Mouse (Mus musculus) intestine, embryonic 15.5 days (tissue): Measurements from ENCODE around the gene Map3k5. TPM values are rescaled to one million over a fixed set of nuclear protein-coding genes. Genes with fewer than 3 reads are reported as not detected.

Source experiments
- ATAC-seq: fragments of 200-750 bp; cut with Nextera tagmentation; 2 replicates; pipeline ENCODE4 v1.8.0; 2017; ENCODE audit warnings: moderate TSS enrichment, moderate library complexity
- H3K27ac ChIP-seq: fragments of 300-500 bp; sonication (generic); 2 replicates; pipeline ENCODE4 v1.5.1; 2015; ENCODE audit warnings: mild to moderate bottlenecking, inconsistent platforms
- H3K27me3 ChIP-seq: fragments of 300-500 bp; sonication (generic); replicated peaks from 2 replicates; pipeline ENCODE4 v1.6.1; 2015; ENCODE audit warnings: inconsistent platforms
- H3K36me3 ChIP-seq: fragments of 300-500 bp; sonication (generic); 2 replicates; pipeline ENCODE4 v1.6.1; 2015; ENCODE audit warnings: inconsistent platforms
- H3K4me1 ChIP-seq: fragments of 300-500 bp; sonication (generic); replicated peaks from 2 replicates; pipeline ENCODE4 v1.6.1; 2015; ENCODE audit warnings: inconsistent platforms
- H3K4me2 ChIP-seq: fragments of 300-500 bp; sonication (generic); replicated peaks from 2 replicates; pipeline ENCODE4 v1.6.1; 2015; ENCODE audit warnings: mild to moderate bottlenecking, inconsistent platforms
- H3K4me3 ChIP-seq: fragments of 300-500 bp; sonication (generic); replicated peaks from 2 replicates; pipeline ENCODE4 v1.5.1; 2015; ENCODE audit warnings: inconsistent platforms
- H3K9ac ChIP-seq: fragments of 300-500 bp; sonication (generic); 2 replicates; pipeline ENCODE4 v1.6.1; 2015; ENCODE audit warnings: inconsistent platforms
- H3K9me3 ChIP-seq: fragments of 300-500 bp; sonication (generic); 2 replicates; pipeline ENCODE4 v1.6.1; 2016; ENCODE audit warnings: inconsistent platforms
- WGBS: fragments of 180-500 bp; shearing (Covaris S2); methylation state at CpG from one replicate; pipeline ENCODE4 v1.1.7; 2015; 5-methylcytosine and 5-hydroxymethylcytosine counted together
- polyA plus RNA-seq: library from polyadenylated mRNA; unstranded; fragments of >200 nt; fragmentation: Nextera tagmentation; extraction: Ambion mirVana; gene quantifications from 2 replicates; pipeline ENCODE4 v1.2.1, GENCODE M21; 2015

Gene Map3k5
- polyA plus RNA-seq, 1 experiment from 2014 or later, result 1.9 TPM

- no peak overlapping the region for H3K4me2 ChIP-seq
- H3K36me3 ChIP-seq, result no peaks in the 10 kb centered on the region
- no peak overlapping the region for H3K9ac ChIP-seq
- no peaks in the 10 kb centered on the region for H3K27me3 ChIP-seq
- no peak overlapping the region for H3K27ac ChIP-seq
- no peak overlapping the region for H3K4me3 ChIP-seq
- H3K4me1 ChIP-seq, result 0 out of 2 replicates have a peak, but pooled peaks cover 2% of the 10 kb centered on the region
- WGBS, result 47% methylated on average over 4 of the region's 4 CpGs
- ATAC-seq, result peak; percentile 70
- H3K9me3 ChIP-seq, result no peaks in the 10 kb centered on the region
Measured at GRCm38 (mm10) chr10:20045733-20046495, 111.6 kb downstream of the Map3k5 start.

DNA sequence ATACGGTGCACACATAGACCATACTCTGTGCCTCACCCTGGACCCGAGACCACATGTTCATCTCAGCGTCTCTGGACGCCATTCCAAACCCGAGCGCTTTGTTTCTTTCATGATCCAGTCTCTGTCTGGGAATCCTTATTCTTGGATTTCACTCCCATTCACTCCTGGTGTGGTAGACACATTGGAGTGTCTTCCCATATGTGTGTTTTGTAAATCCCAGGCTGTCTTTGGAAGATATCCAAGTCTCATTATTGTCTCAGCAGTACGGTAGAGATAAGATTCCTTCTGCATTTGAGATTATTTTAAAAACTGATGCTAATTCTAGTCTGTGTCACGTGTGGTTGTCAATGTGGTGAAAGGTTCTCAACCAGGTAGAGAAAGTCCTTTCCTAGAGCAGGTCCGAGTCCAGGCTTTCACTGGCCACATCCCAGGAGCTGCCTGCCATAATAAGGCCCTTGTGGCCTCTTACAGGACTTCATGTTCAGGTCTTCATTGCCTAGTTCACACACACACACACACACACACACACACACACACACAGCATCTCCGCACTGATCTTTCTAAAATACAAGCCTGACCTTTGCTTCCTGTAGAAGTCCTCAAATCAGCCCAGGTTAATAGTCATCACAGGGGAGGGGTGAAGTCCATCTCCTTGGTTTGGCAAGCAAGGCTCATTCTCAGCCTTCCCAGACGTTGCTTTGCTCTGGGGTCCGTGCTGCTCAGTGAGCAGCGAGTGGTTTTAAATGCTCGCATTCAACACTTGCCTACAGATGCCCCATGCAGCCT is 122.8 kb downstream of the Map3k5 start:
- H3K27ac ChIP-seq, result no peak overlapping the region
- H3K9me3 ChIP-seq, result no peaks in the 10 kb centered on the region
- no peaks in the 10 kb centered on the region; the same call in 1 of the 2 replicates for H3K36me3 ChIP-seq
- ATAC-seq, result no peak
- WGBS, result 88% methylated on average over 14 of the region's 14 CpGs
- no peak overlapping the region for H3K4me3 ChIP-seq
- H3K27me3 ChIP-seq, result no peaks in the 10 kb centered on the region
- H3K9ac ChIP-seq, result no peak overlapping the region
- no peak overlapping the region for H3K4me2 ChIP-seq
- H3K4me1 ChIP-seq, result no peaks in the 10 kb centered on the region

GRCm38 (mm10) chr10:20058031-20058430 is 123.8 kb downstream of the Map3k5 start:
- H3K36me3 ChIP-seq, result no peaks in the 10 kb centered on the region; the same call in 1 of the 2 replicates
- WGBS, result 93% methylated on average over 10 of the region's 10 CpGs
- no peak overlapping the region for H3K27ac ChIP-seq
- no peaks in the 10 kb centered on the region for H3K9me3 ChIP-seq
- H3K9ac ChIP-seq, result no peak overlapping the region
- no peaks in the 10 kb centered on the region for H3K27me3 ChIP-seq
- no peak for ATAC-seq
- H3K4me3 ChIP-seq, result no peak overlapping the region
- no peak overlapping the region for H3K4me2 ChIP-seq
- H3K4me1 ChIP-seq, result no peaks in the 10 kb centered on the region

DNA sequence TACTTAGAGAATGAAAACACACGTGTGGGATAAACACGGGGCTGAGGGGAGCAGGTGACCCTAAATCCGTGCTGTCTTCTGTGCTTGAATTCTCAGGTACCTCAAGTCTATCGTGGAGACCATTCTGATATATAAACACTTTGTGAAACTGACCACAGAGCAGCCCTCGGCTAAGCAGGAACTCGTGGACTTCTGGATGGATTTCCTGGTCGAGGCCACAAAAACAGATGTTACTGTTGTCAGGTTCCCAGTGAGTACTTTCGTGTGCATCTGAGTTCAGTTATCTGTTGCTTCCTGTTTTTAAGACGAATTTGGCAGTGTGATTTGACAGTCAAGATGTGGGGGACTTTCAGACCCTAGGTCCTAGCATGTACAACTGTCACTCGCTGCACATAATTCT is 124.6 kb downstream of the Map3k5 start:
- WGBS, result 68% methylated on average over 10 of the region's 10 CpGs
- Histone ChIP-seq H3K4me3 (no peak overlapping the region), H3K36me3 (no peaks in the 10 kb centered on the region; the same call in 1 of the 2 replicates), H3K9me3 (no peaks in the 10 kb centered on the region), H3K27me3 (no peaks in the 10 kb centered on the region), H3K9ac (no peak overlapping the region), H3K4me2 (no peak overlapping the region), H3K4me1 (no peaks in the 10 kb centered on the region), H3K27ac (no peak overlapping the region)
- no peak for ATAC-seq

DNA sequence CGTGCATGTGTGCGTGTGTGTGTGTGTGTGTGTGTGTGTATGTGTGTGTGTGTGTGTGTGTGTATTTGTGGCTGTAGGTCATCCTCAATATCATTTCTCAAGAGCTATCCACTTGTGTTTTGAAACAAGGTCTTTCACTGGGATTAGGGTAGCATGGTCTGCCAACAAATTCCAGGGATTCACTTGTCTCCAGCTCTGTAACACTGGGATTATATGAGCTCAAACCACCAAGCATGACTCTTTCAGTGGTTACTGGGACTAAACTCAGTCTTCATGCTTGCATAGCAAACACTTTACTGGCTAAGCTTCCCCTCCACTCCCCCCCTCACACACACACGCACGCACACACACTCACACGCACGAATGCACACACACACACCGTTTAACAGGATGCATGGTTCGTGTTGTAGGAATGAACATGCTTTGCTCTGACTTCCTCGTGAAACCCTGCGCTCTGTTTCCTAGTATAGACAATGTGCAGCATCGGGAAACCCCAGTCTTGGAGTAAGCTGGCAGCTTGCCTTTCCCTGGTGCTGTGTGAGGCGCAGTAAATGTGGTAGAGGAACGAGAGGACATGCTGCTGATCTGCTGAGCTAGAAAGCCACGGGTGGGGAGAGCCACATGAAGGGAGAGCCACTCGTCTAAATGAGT is 126.2 kb downstream of the Map3k5 start:
- Histone ChIP-seq H3K9ac (no peak overlapping the region), H3K36me3 (no peaks in the 10 kb centered on the region; the same call in 1 of the 2 replicates), H3K9me3 (no peaks in the 10 kb centered on the region), H3K4me2 (no peak overlapping the region), H3K27me3 (no peaks in the 10 kb centered on the region), H3K4me1 (no peaks in the 10 kb centered on the region), H3K27ac (no peak overlapping the region), H3K4me3 (no peak overlapping the region)
- 82% methylated on average over 15 of the region's 15 CpGs for WGBS
- ATAC-seq, result no peak

DNA sequence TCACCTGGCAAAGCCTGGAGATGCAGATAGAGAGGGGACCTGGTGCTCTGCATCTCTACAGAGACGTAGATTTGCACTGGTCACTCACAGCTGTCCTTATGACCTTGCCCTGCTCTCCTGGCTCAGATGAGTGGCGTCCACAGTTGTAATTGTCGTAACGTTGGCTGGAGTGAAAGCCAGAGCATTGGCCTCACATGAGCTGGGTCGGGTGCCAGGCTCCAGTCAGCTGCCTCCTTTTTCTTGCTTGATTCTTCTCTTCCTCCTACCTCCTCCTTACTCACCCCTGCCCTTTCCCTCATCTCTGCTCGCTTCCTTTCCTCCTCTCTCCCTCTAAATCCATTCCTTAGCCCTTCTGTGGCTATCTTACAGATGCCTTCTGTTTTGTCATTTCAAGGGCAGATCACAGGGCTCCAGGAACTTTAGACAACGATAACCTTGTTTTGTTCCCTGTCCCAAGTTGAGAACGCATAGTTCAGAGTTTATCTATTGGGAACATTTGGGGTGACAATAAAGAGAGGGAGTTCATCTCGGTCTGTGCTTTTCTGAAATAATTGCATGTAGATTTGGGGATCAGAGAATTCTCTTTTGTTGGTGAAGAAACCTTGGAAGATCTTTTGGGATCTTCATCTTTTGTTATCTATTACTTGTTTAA is 130.4 kb downstream of the Map3k5 start:
- 79% methylated on average over 9 of the region's 9 CpGs for WGBS
- no peaks in the 10 kb centered on the region for H3K27me3 ChIP-seq
- no peaks in the 10 kb centered on the region for H3K4me1 ChIP-seq
- no peak overlapping the region for H3K4me2 ChIP-seq
- no peak overlapping the region for H3K4me3 ChIP-seq
- H3K27ac ChIP-seq, result no peak overlapping the region
- no peak for ATAC-seq
- no peak overlapping the region for H3K9ac ChIP-seq
- H3K36me3 ChIP-seq, result no peaks in the 10 kb centered on the region
- H3K9me3 ChIP-seq, result no peaks in the 10 kb centered on the region

- 97% methylated on average over 1 of the region's 1 CpGs for WGBS
Measured at GRCm38 (mm10) chr10:20066069-20066665, 131.9 kb downstream of the Map3k5 start.

DNA sequence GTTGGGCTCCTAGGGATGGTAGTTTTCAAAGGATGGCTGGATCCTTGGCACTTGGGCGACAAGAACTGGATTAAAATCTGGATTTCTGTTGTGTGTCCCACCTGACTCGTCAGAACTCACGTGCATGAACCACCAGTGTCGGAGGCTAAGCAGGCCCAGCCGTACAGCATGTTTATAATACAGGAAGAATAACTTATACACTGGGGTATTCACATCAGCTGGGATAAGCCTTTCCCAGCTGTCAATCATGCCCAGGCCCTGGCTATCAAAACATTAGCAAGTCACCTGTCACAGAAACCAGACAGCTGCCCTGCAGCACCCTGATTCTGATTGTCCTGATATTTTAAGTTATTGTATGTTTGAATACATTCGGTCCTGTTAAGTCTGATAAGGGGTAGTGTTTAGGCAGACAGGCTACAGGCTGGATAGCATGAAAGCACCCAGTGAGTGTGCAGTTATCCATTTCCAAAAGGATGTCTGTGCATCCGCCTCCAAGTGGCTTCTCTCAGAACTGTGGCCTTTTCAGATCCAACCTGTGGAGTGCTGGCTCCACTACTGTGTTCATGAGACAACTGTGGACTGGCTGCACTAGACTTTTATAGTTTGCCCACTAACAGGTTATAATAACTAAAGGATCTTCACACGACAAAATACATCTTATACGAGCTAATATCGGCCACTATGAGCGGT is 135.6 kb downstream of the Map3k5 start:
- 86% methylated on average over 11 of the region's 11 CpGs for WGBS

More at GRCm38 (mm10) chr10:20066069-20066665, 131.9 kb downstream of the Map3k5 start:
- Histone ChIP-seq H3K9me3 (no peaks in the 10 kb centered on the region), H3K27me3 (no peaks in the 10 kb centered on the region), H3K4me3 (no peak overlapping the region), H3K36me3 (no peaks in the 10 kb centered on the region), H3K4me2 (no peak overlapping the region), H3K9ac (no peak overlapping the region), H3K4me1 (no peaks in the 10 kb centered on the region), H3K27ac (no peak overlapping the region)
- no peak for ATAC-seq

DNA sequence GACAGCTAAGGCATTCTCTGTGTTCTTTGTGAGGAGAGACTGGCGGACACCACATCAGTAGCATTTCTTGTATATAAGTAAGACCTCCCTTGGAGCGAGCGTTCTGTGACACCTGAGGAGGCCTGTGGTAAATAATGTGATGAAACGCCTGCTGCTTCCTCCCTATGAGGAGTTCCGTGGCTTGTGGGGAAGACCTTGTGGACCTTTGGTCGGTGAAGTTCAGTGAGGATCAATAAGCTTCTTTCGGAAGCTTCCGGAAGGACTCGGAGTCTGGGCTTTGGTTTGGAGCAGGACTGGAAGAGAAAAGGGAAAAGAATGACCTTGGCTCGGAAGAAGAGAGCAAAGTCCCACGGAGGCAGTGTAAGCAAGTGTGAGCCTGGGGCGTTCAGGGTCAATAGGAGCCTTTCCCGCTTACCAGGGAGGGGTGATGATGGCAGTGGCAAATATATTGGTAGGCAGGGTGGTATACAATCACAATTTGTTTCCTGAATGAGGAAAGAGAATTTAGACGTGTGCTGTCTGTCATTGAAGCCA is 136.4 kb downstream of the Map3k5 start:
- WGBS, result 73% methylated on average over 14 of the region's 14 CpGs
- Histone ChIP-seq H3K4me3 (no peak overlapping the region), H3K4me1 (no peaks in the 10 kb centered on the region), H3K9me3 (no peaks in the 10 kb centered on the region), H3K36me3 (no peaks in the 10 kb centered on the region), H3K27ac (no peak overlapping the region), H3K4me2 (no peak overlapping the region), H3K27me3 (no peaks in the 10 kb centered on the region), H3K9ac (no peak overlapping the region)
- no peak for ATAC-seq

More for the DNA sequence above, 135.6 kb downstream of the Map3k5 start:
- Histone ChIP-seq H3K4me2 (no peak overlapping the region), H3K4me1 (no peaks in the 10 kb centered on the region), H3K27ac (no peak overlapping the region), H3K9ac (no peak overlapping the region), H3K36me3 (no peaks in the 10 kb centered on the region), H3K9me3 (no peaks in the 10 kb centered on the region), H3K4me3 (no peak overlapping the region), H3K27me3 (no peaks in the 10 kb centered on the region)
- no peak for ATAC-seq

- WGBS, result 84% methylated on average over 6 of the region's 6 CpGs
Measured at GRCm38 (mm10) chr10:20071716-20072115, 137.4 kb downstream of the Map3k5 start.

GRCm38 (mm10) chr10:20073236-20073893 is 139.1 kb downstream of the Map3k5 start:
- no peaks in the 10 kb centered on the region for H3K36me3 ChIP-seq
- 68% methylated on average over 7 of the region's 7 CpGs for WGBS
- no peak overlapping the region for H3K9ac ChIP-seq
- no peak overlapping the region for H3K4me2 ChIP-seq
- H3K27ac ChIP-seq, result no peak overlapping the region
- H3K9me3 ChIP-seq, result no peaks in the 10 kb centered on the region
- no peak overlapping the region for H3K4me3 ChIP-seq
- peak; percentile 69 for ATAC-seq
- no peaks in the 10 kb centered on the region for H3K27me3 ChIP-seq
- no peaks in the 10 kb centered on the region for H3K4me1 ChIP-seq

More at GRCm38 (mm10) chr10:20071716-20072115, 137.4 kb downstream of the Map3k5 start:
- no peaks in the 10 kb centered on the region for H3K4me1 ChIP-seq
- no peak overlapping the region for H3K4me3 ChIP-seq
- H3K9me3 ChIP-seq, result no peaks in the 10 kb centered on the region
- no peaks in the 10 kb centered on the region for H3K36me3 ChIP-seq
- no peak for ATAC-seq
- no peak overlapping the region for H3K4me2 ChIP-seq
- H3K9ac ChIP-seq, result no peak overlapping the region
- no peaks in the 10 kb centered on the region for H3K27me3 ChIP-seq
- H3K27ac ChIP-seq, result no peak overlapping the region
